Mouse (Mus musculus): Measurements from ENCODE around the gene Ak6. TPM values are rescaled to one million over a fixed set of nuclear protein-coding genes. Genes with fewer than 3 reads are reported as not detected.

Ak6 gene
- 100 to 1,000 TPM; 110 to 115 TPM for total RNA-seq (2021)

GRCm38 (mm10) chr13:100650550-100651438 lies at the start of gene Ak6, which contains the start of gene Rad17:
Gene Ak6, plus strand, starts transcription at chr13:100650979.
Gene Rad17, minus strand, starts transcription at chr13:100651051.
- peak; percentile 88 to 96 for DNase-seq (ENCODE audit: extremely low spot score in 1 of 2, low spot score in 2 of 2)
- intact Hi-C loops (cut with DNase I), result no loop called here

DNA sequence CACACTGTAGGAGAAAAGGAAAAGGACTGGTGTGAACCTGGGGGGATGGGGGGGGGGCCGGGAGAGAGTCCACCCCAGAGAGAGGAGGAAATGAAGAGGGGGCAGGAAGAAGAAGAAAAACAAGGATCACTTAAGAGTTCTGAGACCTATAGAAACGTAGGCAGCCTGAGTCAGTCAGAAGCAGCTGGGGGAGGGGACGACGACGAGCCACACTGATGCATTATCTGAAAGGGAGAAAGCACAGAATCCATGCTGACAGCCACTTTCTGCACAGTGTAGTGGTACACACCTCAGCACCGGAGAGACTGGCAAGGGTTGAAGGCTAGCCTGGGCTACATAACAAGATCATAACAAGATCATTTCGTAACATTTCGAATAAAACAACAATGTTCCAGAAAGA lies 49.7 kb upstream of the Ak6 start:
- no peak for DNase-seq (ENCODE audit: extremely low spot score in 1 of 2, low spot score in 2 of 2)
- intact Hi-C loops (cut with DNase I), result no loop called here

- intact Hi-C loops (cut with DNase I), result no loop called here
Measured at GRCm38 (mm10) chr13:100602239-100602902, 48.4 kb upstream of the Ak6 start.

GRCm38 (mm10) chr13:100603031-100603737 lies 47.6 kb upstream of the Ak6 start:
- DNase-seq (ENCODE audit: extremely low spot score in 1 of 2, low spot score in 2 of 2), result no peak
- intact Hi-C loops (cut with DNase I), result no loop called here

More at GRCm38 (mm10) chr13:100602239-100602902, 48.4 kb upstream of the Ak6 start:
- no peak for DNase-seq (ENCODE audit: extremely low spot score in 1 of 2, low spot score in 2 of 2)

- no peak for DNase-seq (ENCODE audit: extremely low spot score in 1 of 2, low spot score in 2 of 2)
- intact Hi-C loops (cut with DNase I), result no loop called here
Measured at GRCm38 (mm10) chr13:100603738-100604095, 47.1 kb upstream of the Ak6 start.

GRCm38 (mm10) chr13:100605845-100606244 lies 44.9 kb upstream of the Ak6 start:
- intact Hi-C loops (cut with DNase I), result no loop called here

DNA sequence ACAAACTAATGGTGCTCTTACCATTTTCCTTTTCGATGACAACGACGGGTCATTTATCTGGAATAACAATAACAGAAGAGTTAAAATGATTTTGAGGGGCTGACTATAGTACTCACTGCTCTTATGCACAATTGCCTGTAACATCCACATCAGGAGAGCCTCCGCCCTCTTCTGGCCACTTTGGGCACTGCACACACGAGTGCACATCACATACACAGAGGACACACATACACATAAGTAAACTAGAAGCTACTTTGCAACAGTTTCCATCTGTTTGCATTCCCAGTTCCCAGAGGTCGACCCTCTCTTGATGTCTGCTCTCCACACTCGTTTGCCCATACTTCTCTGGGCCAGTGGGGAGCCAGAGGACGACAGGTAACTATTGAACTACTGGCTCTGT lies 43.0 kb upstream of the Ak6 start:
- DNase-seq (ENCODE audit: extremely low spot score in 1 of 2, low spot score in 2 of 2), result no peak
- intact Hi-C loops (cut with DNase I), result no loop called here

More at GRCm38 (mm10) chr13:100605845-100606244, 44.9 kb upstream of the Ak6 start:
- no peak for DNase-seq (ENCODE audit: extremely low spot score in 1 of 2, low spot score in 2 of 2)

DNA sequence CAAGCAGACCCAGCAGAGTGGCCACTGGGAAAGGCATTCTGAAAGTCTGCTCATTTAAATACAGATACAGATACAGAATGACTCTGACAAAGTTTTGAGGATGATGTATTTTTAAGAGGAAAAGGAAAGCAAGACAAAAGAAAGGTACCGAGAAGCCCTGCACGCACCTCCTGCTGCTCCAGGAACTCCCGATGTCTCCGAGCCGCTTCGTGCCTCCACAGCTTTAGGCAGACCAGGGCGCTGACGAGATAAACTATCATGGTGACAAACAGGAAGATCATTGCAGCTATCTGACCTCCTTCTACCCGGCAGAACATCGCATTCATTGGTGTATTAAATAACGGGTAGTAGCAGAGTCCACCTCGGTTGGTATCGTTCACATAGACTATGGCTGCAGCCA lies 39.5 kb upstream of the Ak6 start:
- no peak for DNase-seq (ENCODE audit: extremely low spot score in 1 of 2, low spot score in 2 of 2)
- intact Hi-C loops (cut with DNase I), result loop anchor here (10.0 kb wide), 1 partner anchor 476 kb away; no protein-coding TSS in a partner anchor

DNA sequence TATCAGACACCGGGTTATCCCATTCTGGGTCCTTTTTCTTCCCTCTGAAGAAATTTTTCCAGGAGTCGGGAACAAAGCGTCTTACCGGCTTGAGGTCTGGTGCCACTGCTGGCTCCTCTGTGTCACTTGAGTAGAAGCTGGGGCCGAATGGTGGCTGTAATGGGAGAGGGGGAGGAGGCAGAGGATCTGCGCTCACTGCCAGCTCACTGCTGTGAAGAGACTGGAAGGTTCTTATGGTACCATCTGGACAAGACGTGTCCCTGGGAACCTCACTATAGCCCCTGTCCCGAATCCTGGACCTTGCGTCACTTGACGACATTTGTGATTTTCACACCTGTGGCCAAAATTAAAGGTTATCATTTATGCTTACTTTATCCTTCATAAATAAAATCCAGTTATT lies 38.5 kb upstream of the Ak6 start:
- DNase-seq (ENCODE audit: extremely low spot score in 1 of 2, low spot score in 2 of 2), result no peak
- intact Hi-C loops (cut with DNase I), result loop anchor here (10.0 kb wide), 1 partner anchor 477 kb away; no protein-coding TSS in a partner anchor

DNA sequence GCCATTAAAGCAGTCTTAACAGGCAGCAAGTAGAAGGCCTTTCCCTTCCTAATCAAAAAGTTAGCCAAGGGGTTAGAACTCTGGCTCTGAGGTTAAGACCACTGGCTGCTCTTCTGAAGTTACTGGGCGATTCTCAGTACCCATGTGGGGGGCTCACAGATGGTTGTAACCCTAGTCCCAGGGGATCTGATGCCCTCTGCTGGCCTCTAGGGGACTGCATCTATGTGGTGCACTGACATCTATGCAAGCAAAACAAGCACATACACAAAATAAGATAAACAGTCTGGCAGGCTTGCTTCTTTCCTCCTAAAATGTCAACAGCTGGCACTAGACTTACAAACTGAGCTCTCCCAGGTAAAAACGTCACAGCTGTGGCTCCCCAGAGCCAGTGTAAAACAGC lies 37.9 kb upstream of the Ak6 start:
- no peak for DNase-seq (ENCODE audit: extremely low spot score in 1 of 2, low spot score in 2 of 2)
- intact Hi-C loops (cut with DNase I), result loop anchor here (10.0 kb wide), 1 partner anchor 478 kb away; no protein-coding TSS in a partner anchor

DNA sequence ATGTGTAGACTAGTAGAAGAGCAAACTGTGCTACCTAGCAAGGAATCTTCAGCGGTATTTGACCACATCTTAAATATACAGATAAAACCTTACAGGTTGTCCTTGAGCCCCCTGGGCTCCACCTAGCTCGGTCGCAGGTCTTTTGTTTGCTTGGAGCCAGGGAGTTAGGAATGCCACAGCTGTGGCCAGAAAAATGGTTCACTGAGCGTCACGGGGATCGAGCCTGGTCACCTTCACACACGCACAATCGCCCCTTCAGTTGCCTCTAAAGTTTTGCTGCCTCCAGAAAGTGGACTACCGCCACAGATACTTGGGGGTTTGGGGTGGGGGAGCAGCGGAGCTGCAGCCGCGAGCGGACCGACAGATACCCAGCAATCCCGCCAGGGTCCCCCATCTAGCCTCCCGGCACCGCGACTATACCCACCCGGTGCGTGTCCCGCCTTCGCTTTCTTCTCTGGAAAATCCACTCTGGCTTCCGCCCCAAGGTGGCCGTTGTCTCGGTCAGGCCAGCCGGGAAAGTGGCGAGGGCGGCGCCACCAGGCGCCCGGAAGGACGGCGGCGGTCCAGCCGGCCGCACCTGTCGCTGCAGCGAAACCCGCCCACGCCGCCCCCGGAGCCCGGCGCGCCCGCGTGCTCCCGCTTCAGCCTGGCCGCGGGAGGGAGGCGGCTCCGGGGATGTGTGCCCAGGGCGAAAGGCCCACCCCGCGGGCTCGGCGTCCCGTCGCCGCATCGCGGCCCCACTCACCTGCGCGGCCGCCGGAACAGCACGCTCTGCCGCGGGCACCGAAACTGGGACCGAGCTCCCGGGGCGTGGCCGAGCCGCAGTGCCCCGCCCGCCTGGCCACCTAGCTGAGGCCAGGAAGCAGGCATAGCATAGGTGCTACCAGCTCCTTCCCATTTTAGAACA lies 34.3 kb upstream of the Ak6 start, which contains the start of gene Marveld2:
Gene Marveld2 (minus strand): TSS at position 791 of the 907 bp plus-strand sequence.
- intact Hi-C loops (cut with DNase I), result loop anchor here (5.0 to 10.0 kb wide), 2 partner anchors 124 to 482 kb away; partner anchors contain the start of gene Gtf2h2
- peak in 1 of 2 experiments; percentile 73 for DNase-seq (ENCODE audit: extremely low spot score in 1 of 2, low spot score in 2 of 2)

DNA sequence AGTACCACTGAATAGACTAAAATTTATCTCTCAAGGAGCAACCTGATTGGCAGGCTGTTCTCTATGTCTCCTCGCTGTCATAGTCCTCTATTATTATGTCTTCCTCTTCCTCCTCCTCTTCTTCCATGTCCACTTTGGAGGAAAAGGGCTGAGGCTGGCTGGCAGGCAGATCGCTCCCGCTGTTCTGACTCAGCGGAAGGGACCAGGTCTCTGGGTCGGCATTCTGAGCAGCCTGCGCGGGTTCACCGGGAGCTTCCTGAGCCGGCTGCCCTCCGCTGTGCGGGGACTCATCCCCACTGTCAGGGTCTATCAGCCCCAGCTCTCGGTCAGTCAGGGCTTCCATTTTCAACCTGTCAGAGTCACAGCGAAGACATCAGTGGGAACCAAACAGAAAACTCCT lies 33.2 kb upstream of the Ak6 start:
- intact Hi-C loops (cut with DNase I), result loop anchor here (5.0 to 10.0 kb wide), 2 partner anchors 125 to 483 kb away; partner anchors contain the start of gene Gtf2h2
- DNase-seq (ENCODE audit: extremely low spot score in 1 of 2, low spot score in 2 of 2), result no peak

DNA sequence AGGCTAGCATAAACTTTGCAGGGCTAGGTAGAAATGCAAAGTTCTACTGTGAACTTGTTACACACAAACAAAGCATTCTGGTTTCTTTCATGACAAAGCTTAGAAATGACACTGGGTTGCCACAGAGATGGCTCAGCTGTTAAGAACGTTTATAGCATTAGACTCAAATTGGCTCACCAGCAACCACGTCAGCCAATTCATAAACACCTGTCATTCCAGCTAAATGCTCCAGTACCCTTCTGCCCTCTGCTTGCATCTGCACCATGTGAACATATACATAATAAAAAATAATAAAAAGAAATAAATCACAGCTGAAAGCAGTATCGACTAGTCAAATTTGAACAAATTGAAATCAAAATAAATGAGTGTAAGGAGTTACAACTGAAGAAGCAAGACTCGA lies 28.5 kb upstream of the Ak6 start:
- intact Hi-C loops (cut with DNase I), result no loop called here
- DNase-seq (ENCODE audit: extremely low spot score in 1 of 2, low spot score in 2 of 2), result no peak

GRCm38 (mm10) chr13:100634106-100634691 lies 16.6 kb upstream of the Ak6 start:
- DNase-seq (ENCODE audit: extremely low spot score in 1 of 2, low spot score in 2 of 2), result no peak
- intact Hi-C loops (cut with DNase I), result loop anchor here (5.0 to 10.0 kb wide), 3 partner anchors 157 to 559 kb away; no protein-coding TSS in a partner anchor

GRCm38 (mm10) chr13:100642471-100643209 lies 8.1 kb upstream of the Ak6 start:
- DNase-seq (ENCODE audit: extremely low spot score in 1 of 2, low spot score in 2 of 2), result no peak
- intact Hi-C loops (cut with DNase I), result loop anchor here (5.0 kb wide), 1 partner anchor 75 kb away; no protein-coding TSS in a partner anchor

GRCm38 (mm10) chr13:100648223-100648622 lies 2.6 kb upstream of the Ak6 start:
- intact Hi-C loops (cut with DNase I), result no loop called here
- no peak for DNase-seq (ENCODE audit: extremely low spot score in 1 of 2, low spot score in 2 of 2)
